Mouse (Mus musculus) liver, adult 2 months (tissue): ENCODE data around the gene Btf3.

Experiments
- CTCF ChIP-seq: fragments of 200-500 bp; IDR thresholded peaks from 2 replicates; pipeline ENCODE4 v1.5.1; 2011; ENCODE audit warnings: low read depth, low read length, control low read depth
- POLR2A ChIP-seq: fragments of 200-500 bp; IDR thresholded peaks from 2 replicates; pipeline ENCODE4 v1.6.1; 2011; ENCODE audit warnings: low read length, control low read depth; ENCODE audit not compliant: insufficient read depth; ENCODE audit errors: extremely low read depth

DNA sequence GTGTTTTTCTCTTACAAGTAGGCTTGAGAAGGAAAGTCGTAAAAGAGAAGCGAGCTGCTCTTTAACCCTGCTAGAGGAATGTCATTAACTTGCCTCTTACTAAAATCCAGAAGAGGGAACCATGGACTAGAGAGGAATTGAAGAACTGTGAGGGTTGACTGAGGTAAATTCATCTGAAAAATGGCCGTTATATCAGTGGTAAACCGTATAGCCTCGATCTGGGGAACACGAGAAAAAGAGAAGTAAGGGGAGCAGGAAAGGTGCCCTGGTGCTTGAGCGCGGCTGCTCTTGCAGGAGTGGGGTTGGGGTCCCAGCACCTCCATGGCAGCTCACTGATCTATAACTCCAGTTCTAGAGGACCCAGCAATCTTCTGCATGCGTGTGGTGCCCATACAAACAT lies 42.8 kb downstream of the Btf3 start:
- TF ChIP-seq POLR2A (no peak), CTCF (no peak)
